Mouse (Mus musculus) mature B cell (primary cell): ENCODE results near the gene Slc44a2.
"Not testable (repeated sequence)": the region's sequence is repeated elsewhere in the genome, so short reads cannot be mapped to it uniquely, and the experiment has no call there.

Experiments
- in situ Hi-C: fragments of 300-500 bp; cut with MboI; formaldehyde crosslinking; loops from 2 replicates; pipeline ENCODE4 v1.14.3; 2019

Gene Slc44a2

DNA sequence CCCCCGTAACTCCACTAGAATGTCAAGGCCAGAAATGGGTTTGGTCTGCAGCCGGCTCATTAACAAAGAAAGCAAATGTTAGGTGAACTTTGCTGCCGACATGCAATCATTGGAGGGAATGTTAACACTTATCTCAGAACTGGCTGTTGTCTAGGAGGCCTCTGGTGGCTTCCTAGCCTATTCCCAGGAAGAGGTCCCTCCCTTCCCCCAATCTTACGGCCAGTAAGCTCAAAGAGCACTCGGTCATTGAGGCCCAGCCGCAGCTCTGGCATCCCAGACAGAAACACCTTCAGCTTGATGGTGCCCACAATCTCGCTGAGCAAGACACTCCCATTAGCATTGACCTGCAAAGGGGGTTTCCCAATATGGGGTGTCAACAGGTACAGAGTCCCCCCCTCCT, 15.4 kb upstream of the Slc44a2 start:
- in situ Hi-C loops: no loop called here

DNA sequence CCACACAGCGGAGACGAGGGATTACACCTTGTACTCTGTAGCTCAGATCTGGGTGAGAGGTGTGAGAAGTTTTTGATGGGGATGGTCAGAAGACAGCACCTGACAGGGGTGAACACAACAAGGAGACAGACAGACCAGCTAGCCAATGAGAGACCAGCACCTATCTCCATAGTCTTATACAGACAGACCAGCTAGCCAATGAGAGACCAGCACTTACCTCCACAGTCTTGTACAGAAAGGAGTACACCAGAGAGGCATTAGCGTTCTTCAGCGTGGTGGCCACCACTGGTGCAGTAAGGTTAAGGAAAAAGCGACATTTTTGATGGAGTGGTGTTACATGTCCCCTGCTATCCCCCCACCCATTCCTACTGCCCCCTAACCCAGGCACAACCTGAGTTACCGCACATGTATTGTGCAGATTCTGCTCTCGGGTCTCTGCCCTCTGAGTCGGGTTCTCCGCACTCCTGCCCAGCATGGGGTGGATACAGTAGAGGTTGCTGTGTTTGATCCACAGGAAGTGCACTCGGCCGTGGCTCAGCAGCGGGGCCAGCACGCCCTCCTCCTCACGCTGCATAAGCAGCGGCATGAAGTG, 11.3 kb upstream of the Slc44a2 start:
- in situ Hi-C loops: no loop called here

DNA sequence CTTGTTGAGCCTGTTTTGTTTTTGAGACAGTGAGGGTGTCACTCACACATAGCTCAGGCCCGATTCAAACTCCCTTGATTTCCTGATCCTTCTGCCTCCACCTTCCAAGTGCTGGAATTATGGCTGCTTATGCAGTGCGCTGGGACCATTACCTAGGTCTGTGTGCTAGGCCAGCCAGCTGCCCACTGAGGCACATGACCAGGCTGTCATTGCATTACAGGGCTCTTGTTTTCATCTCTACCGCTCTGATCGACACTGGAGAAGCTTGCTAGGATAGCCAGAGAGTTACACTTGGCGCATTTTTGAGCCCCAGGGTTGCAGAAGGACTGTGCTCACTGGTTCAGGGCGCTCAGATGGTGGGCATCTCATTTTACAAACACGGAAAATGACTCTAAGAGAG, 8.8 kb upstream of the Slc44a2 start:
- in situ Hi-C loops: loop anchor here (5.0 kb wide), 1 partner anchor 96 kb away; no protein-coding TSS in a partner anchor

DNA sequence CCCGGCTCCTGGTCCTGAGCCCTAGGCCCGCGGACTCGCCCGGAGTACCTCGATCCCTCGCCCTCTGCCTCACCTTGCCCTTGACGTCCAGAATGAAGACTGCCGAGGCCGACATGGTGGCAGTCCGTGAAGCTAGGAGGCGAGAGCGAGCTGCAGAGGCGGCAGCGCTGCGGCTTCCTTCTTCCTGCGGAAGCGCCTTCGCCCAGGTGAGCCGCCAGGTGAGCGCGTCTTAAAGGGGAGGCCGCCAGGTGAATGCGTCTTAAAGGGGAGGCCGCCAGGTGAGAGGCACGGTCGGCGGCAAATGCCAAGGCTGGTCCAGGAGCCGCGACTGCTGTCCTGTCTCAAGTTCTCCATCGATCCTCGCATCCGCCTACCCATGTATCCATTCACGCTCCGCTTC, 8.4 kb upstream of the Slc44a2 start, which contains the start of gene Ap1m2:
Gene Ap1m2 (minus strand): TSS at position 204 of the 400 bp plus-strand sequence.
- in situ Hi-C loops: loop anchor here (5.0 kb wide), 1 partner anchor 95 kb away; no protein-coding TSS in a partner anchor

GRCm38 (mm10) chr9:21313394-21313793, 7.1 kb upstream of the Slc44a2 start:
- in situ Hi-C loops: loop anchor here (5.0 kb wide), 1 partner anchor 94 kb away; no protein-coding TSS in a partner anchor

GRCm38 (mm10) chr9:21314367-21315140, 5.9 kb upstream of the Slc44a2 start:
- in situ Hi-C loops: loop anchor here (5.0 kb wide), 2 partner anchors 38 to 93 kb away; no protein-coding TSS in a partner anchor

DNA sequence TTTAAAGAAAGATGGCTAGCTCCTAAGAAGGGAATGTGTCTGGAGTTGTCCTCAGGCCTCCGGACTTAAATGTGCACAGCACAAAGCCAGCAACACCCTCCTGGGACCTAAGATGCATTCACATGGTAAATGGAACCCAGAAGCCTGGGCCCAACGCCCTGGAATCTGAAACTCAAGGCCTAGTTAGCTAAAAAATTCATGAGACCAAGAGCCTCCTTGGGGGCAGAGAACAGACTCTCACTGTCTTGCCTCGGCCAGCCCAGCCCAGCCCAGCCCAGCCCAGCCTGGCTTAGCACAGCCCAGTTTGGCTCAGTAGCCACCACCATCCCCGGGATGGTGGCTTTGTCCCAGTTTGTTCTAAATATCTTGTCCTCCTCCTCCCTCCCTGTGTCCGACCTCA, 5.1 kb upstream of the Slc44a2 start:
- in situ Hi-C loops: loop anchor here (5.0 kb wide), 1 partner anchor 37 kb away; no protein-coding TSS in a partner anchor

- in situ Hi-C loops: loop anchor here (5.0 kb wide), 1 partner anchor 36 kb away; no protein-coding TSS in a partner anchor
Observed at GRCm38 (mm10) chr9:21316696-21317095, 3.8 kb upstream of the Slc44a2 start.

DNA sequence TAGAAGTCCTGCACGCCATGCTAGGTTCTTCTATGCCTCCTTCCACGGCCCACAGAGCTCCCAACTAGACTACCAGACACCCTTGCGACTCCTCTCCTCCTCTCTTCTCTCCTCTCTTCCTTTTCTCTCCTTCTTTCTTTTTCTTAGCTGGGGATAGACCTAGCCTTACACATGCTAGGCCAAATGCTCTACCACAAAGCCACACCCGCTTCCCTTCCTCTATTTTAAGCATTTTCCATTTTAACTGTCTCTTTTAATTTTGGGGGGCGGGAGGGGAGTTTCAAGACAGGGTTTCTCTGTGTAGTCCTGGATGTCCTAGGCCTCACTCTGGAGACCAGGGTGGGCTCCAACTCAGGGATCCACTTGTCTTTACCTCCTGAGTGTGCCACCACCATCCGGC, 1.7 kb upstream of the Slc44a2 start:
- in situ Hi-C loops: loop anchor here (5.0 kb wide), 1 partner anchor 34 kb away; no protein-coding TSS in a partner anchor

DNA sequence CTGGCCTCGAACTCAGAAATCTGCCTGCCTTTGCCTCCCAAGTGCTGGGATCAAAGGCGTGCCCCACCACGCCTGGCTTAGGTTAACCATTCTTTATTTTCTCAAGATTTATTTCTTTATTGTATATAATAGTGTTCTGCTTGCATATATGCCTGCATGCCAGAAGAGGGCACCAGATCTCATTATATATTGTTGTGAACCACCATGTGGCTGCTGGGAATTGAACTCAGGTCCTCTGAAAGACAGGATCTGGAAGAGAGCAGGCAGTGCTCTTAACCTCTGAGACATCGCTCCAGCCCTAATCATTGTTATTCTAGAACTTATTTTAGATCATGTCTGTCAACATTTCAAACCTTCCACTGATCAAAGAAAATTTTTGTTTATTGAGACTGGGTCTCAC, 995 bp upstream of the Slc44a2 start:
- in situ Hi-C loops: loop anchor here (5.0 kb wide), 1 partner anchor 33 kb away; no protein-coding TSS in a partner anchor

- in situ Hi-C loops: no loop called here
Observed at GRCm38 (mm10) chr9:21320280-21320618, 249 bp upstream of the Slc44a2 start.

GRCm38 (mm10) chr9:21321513-21321835, 976 bp downstream of the Slc44a2 start:
- in situ Hi-C loops: no loop called here

DNA sequence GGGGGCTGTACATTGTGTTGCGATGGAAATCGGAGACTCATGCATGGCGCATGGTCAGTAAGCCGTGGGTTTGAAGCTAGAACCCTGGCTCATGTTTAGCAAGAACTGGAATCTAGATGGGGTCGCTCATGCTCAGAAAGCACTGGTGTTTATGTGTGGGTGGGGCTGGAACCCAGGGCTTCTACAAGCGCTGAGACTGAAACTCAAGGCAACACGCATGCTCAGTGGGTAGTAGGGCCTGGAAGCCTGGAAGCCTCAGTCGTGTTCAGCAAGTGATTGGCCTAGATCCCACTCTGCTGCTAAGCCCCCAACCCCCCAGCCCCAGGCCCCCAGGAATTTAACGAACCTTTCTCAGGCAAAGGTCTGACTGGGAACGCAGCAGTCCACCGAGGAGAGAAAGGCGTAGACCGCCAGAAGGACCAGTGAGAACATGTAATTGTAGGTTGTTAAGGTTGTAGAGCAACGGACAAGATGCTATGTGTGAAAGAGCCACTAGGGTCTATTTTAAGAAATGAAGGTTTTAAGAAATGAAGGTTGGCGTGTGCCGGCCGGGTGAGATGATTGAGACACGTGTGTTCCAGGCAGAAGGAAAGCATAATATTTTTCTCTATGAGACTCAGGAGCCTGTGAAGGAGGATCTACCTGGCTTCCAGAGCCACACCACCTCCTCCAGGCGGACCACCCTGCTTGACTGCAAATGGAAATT, 1.9 kb downstream of the Slc44a2 start:
- in situ Hi-C loops: no loop called here

- in situ Hi-C loops: not testable (repeated sequence)
Observed at GRCm38 (mm10) chr9:21322917-21323297, 2.4 kb downstream of the Slc44a2 start.

- in situ Hi-C loops: no loop called here
Observed at GRCm38 (mm10) chr9:21324269-21324668, 3.8 kb downstream of the Slc44a2 start.

GRCm38 (mm10) chr9:21327569-21327968, 7.1 kb downstream of the Slc44a2 start:
- in situ Hi-C loops: no loop called here

DNA sequence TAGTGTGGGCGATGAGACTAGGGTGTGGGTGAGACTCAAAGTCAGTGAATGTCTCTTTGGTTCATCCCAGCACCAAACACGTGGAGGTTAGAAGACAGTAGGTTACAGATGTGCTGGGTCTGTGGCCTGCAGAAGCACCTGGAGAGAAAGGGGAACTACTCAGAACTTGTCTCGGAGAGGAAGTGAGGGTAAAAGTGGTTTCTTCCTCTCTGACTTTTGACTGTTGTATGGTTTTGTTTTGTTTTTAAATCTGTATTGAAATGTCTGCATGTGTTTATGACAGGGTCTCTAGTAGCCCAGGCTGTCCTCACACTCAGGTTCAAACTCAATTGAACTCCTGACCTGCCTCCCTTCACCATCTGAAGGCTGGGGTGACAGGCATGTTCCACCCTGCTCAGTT, 7.5 kb downstream of the Slc44a2 start:
- in situ Hi-C loops: no loop called here

DNA sequence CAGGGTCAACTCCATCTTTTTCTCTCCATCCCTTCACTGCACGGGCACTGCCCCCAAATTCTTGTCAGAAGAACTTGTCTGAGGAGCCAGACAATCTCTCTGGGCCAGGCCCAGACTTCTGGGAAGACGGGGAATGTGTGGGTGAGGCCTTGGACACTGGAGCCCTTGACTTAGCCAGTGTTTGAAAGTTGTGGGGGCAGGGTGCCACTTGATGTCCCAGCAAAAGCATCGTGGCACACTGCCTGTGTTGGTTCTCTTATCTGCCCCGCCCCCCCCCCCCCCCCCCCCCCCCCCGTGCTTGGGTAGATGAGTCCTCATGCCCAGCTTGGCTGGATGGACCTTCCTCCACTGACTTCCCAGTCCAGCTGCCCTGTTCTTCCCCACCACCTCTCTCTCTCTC, 8.5 kb downstream of the Slc44a2 start:
- in situ Hi-C loops: no loop called here

DNA sequence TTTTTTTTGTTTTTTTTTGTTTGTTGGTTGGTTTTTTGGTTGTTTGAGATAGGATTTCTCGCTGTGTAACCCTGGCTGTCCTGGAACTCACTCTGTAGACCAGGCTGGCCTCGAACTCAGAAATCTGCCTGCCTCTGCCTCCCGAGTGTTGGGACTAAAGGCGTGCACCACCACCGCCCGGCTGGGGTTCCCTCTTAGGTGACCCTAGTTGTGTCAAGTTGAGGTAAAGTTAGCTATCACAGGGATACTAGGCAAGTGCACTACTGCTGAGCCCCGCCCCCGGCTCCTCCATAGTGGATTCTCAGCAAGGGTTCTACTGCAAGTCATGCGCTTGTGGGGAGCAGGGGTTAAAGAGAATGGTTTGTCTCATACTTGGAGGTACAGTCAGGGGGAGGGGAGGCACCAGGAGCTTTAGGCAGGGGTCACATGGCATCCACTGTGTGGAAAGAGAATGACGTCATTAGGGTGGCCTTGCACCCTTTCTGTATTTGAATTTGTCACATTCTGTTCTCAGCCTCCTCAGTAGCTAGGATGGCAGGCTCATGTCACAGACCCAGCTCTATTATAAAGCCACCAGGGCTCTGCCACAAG, 9.3 kb downstream of the Slc44a2 start:
- in situ Hi-C loops: no loop called here

- in situ Hi-C loops: no loop called here
Observed at GRCm38 (mm10) chr9:21331365-21332140, 11.1 kb downstream of the Slc44a2 start.
